Mouse (Mus musculus): ENCODE measurements around the gene Atp6v1fnb. TPM values are rescaled to one million over a fixed set of nuclear protein-coding genes. Genes with fewer than 3 reads are reported as not detected.
A peak's percentile ranks its signal among the peaks of the same experiment; 100 is the strongest.

The Atp6v1fnb gene
- total and polyA plus RNA-seq, 3 experiments, result 0.13 TPM; not detected in 2

DNA sequence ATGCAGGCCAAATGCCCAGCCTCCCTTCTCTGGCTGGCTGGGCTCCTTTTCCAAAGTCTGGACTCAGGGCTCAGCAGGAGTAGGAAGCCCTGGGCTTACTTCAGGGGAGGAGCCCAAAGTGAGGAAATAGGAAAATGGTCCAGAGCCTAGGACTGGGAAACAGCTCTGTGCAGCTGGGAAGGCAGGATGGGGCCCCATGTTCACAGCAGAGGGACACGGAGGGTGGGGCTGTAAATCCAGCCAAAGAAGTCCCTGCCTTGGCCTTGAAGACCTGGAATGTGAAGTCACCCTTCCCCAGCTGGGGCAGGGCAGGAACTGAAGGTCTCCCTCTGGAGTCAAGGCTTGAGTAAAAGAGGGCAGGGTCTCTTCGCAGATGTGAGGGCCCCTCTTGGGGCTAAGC lies 37.8 kb downstream of the Atp6v1fnb start:
- Histone ChIP-seq H3K27me3 (ENCODE audit: control insufficient read depth in 1 of 2, insufficient read depth in 2 of 2, low read length in 2 of 2) (peaks cover 14 to 18% of the 10 kb centered on the region in 2 experiments), H3K79me2 (ENCODE audit: control insufficient read depth, insufficient read depth, low read length, poor library complexity) (no peaks in the 10 kb centered on the region; the same call in 1 of the 2 replicates), H3K9me3 (replicated peaks; ENCODE audit: insufficient read depth, low read length) (no peaks in the 10 kb centered on the region), H3K27ac (ENCODE audit: control insufficient read depth, low read depth, low read length) (no peak overlapping the region), H3K4me1 (ENCODE audit: control insufficient read depth in 1 of 2, insufficient read depth in 2 of 2, low read length in 2 of 2) (peaks cover 5 to 7% of the 10 kb centered on the region in 2 experiments; a peak in 3 of 4 replicates), H3K4me3 (ENCODE audit: control insufficient read depth in 1 of 2, insufficient read depth in 1 of 2, low read depth in 2 of 2, low read length in 2 of 2) (no peak overlapping the region), H3K36me3 (ENCODE audit: control insufficient read depth in 1 of 2, insufficient read depth in 2 of 2, low read length in 2 of 2) (no peaks in the 10 kb centered on the region), H3K9ac (ENCODE audit: control insufficient read depth, low read depth, low read length, poor library complexity, severe bottlenecking) (no peak overlapping the region)
- no peak for DNase-seq (ENCODE audit: low read depth, low spot score)
- TF ChIP-seq ZKSCAN1 (IDR thresholded peaks at IDR 0.05; ENCODE audit: low read depth, low read length) (no peak), SIN3A (IDR thresholded peaks at IDR 0.05; ENCODE audit: low read length) (no peak), GATA1 (IDR thresholded peaks at IDR 0.05; ENCODE audit: low read depth, low read length) (no peak), SMC3 (IDR thresholded peaks at IDR 0.05; ENCODE audit: low read depth, low read length) (no peak), USF2 (IDR thresholded peaks at IDR 0.05; ENCODE audit: borderline replicate concordance in 1 of 2, insufficient read depth in 1 of 2, low read depth in 1 of 2, low read length in 2 of 2) (no peak), BHLHE40 (IDR thresholded peaks at IDR 0.05; ENCODE audit: borderline replicate concordance, low read depth, low read length) (no peak), KAT2A (conservative IDR thresholded peaks at IDR 0.05; ENCODE audit: low read depth, low read length) (no peak), POLR2A (IDR thresholded peaks at IDR 0.05; ENCODE audit: control insufficient read depth in 1 of 2, insufficient read depth in 1 of 2, low read depth in 1 of 2, low read length in 2 of 2, poor library complexity in 1 of 2) (no peak)

DNA sequence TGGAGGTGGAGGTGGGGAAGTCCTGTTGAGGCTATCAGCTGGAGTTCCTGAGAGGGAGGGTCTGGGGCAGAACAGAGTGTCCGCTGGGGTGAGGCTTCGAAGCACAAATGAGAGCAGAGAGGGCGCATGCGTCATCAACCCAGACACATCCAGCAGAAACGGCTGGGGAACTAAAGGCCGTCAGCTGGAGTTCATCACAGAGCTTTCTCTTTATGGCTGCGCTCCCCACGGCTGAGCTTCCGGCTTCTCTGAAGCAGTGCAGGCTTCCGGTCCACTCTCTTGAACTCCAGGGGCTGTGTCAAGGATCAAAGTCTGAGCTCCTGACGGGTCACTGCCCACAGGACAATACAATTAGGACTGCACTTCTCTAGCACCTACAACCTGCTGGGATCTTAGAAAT lies 42.0 kb downstream of the Atp6v1fnb start:
- Histone ChIP-seq H3K4me1 (ENCODE audit: control insufficient read depth in 1 of 2, insufficient read depth in 2 of 2, low read length in 2 of 2) (no peaks in the 10 kb centered on the region), H3K27me3 (ENCODE audit: control insufficient read depth in 1 of 2, insufficient read depth in 2 of 2, low read length in 2 of 2) (peaks cover 3 to 8% of the 10 kb centered on the region in 2 experiments; a peak in 3 of 4 replicates), H3K9ac (ENCODE audit: control insufficient read depth, low read depth, low read length, poor library complexity, severe bottlenecking) (peak overlapping the region; percentile 71), H3K4me3 (ENCODE audit: control insufficient read depth in 1 of 2, insufficient read depth in 1 of 2, low read depth in 2 of 2, low read length in 2 of 2) (peak overlapping the region; percentile 52 to 76), H3K79me2 (ENCODE audit: control insufficient read depth, insufficient read depth, low read length, poor library complexity) (no peaks in the 10 kb centered on the region; the same call in 1 of the 2 replicates), H3K36me3 (ENCODE audit: control insufficient read depth in 1 of 2, insufficient read depth in 2 of 2, low read length in 2 of 2) (no peaks in the 10 kb centered on the region), H3K9me3 (replicated peaks; ENCODE audit: insufficient read depth, low read length) (no peaks in the 10 kb centered on the region), H3K27ac (ENCODE audit: control insufficient read depth, low read depth, low read length) (peak overlapping the region; percentile 33; the same call in 1 of the 2 replicates)
- DNase-seq (ENCODE audit: low read depth, low spot score), result peak; percentile 69
- TF ChIP-seq USF2 (IDR thresholded peaks at IDR 0.05; ENCODE audit: borderline replicate concordance in 1 of 2, insufficient read depth in 1 of 2, low read depth in 1 of 2, low read length in 2 of 2) (no peak), TBP (IDR thresholded peaks at IDR 0.05; ENCODE audit: low read depth, low read length) (0 out of 2 replicates have a peak, but pooled peaks have one; percentile 22), ETS1 (IDR thresholded peaks at IDR 0.05; ENCODE audit: low read depth, low read length) (peak; percentile 41; the same call in 1 of the 2 replicates), NRF1 (IDR thresholded peaks at IDR 0.05; ENCODE audit: insufficient read depth, low read depth, low read length, poor library complexity, severe bottlenecking) (peak; percentile 47; the same call in 1 of the 2 replicates), POLR2A (IDR thresholded peaks at IDR 0.05; ENCODE audit: control insufficient read depth in 1 of 2, insufficient read depth in 1 of 2, low read depth in 1 of 2, low read length in 2 of 2, poor library complexity in 1 of 2) (peak in 1 of 2 experiments; percentile 29; a peak in 1 of 4 replicates)

DNA sequence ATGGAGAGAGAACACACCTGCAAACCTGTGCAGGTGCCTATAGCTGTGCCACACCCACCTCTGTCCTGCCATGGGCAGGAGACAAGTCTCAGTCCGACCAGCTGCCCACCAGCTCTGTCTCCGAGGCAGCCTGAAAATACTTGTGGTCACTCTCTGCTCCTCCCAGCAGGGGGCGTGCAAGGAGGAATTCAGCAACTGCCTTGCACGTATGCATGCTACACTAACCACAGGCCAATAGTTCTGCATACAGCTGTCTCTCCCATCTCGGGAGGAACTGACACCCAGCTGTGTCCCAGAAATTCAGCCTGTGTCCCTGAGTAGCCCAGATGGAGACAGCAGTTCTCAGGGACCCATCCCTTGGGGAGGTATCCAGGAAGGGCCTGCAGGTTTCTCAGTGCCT lies 45.9 kb downstream of the Atp6v1fnb start:
- no peaks in the 10 kb centered on the region for H3K4me1 ChIP-seq (ENCODE audit: control insufficient read depth in 1 of 2, insufficient read depth in 2 of 2, low read length in 2 of 2)
- H3K27ac ChIP-seq (ENCODE audit: control insufficient read depth, low read depth, low read length), result no peak overlapping the region
- H3K36me3 ChIP-seq (ENCODE audit: control insufficient read depth in 1 of 2, insufficient read depth in 2 of 2, low read length in 2 of 2), result no peaks in the 10 kb centered on the region
- peak; percentile 85 for DNase-seq (ENCODE audit: low read depth, low spot score)
- TF ChIP-seq CTCF (IDR thresholded peaks at IDR 0.05 in 2 of 3, conservative IDR thresholded peaks at IDR 0.05 in 1 of 3; ENCODE audit: control insufficient read depth in 1 of 3, insufficient read depth in 1 of 3, low read depth in 2 of 3, low read length in 3 of 3, poor library complexity in 1 of 3, severe bottlenecking in 1 of 3) (peak; percentile 86 to 92 (median 92)), ZC3H11A (IDR thresholded peaks at IDR 0.05; ENCODE audit: low read depth, low read length) (peak; percentile 53), MYC (IDR thresholded peaks at IDR 0.05; ENCODE audit: low read depth, low read length) (no peak), SMC3 (IDR thresholded peaks at IDR 0.05; ENCODE audit: low read depth, low read length) (peak; percentile 90), RAD21 (IDR thresholded peaks at IDR 0.05; ENCODE audit: low read depth, low read length) (peak; percentile 58)
- no peak overlapping the region for H3K9ac ChIP-seq (ENCODE audit: control insufficient read depth, low read depth, low read length, poor library complexity, severe bottlenecking)
- no peaks in the 10 kb centered on the region; the same call in 1 of the 2 replicates for H3K79me2 ChIP-seq (ENCODE audit: control insufficient read depth, insufficient read depth, low read length, poor library complexity)
- no peaks in the 10 kb centered on the region; a peak in 1 of 4 replicates for H3K27me3 ChIP-seq (ENCODE audit: control insufficient read depth in 1 of 2, insufficient read depth in 2 of 2, low read length in 2 of 2)
- no peaks in the 10 kb centered on the region for H3K9me3 ChIP-seq (replicated peaks; ENCODE audit: insufficient read depth, low read length)
- no peak overlapping the region for H3K4me3 ChIP-seq (ENCODE audit: control insufficient read depth in 1 of 2, insufficient read depth in 1 of 2, low read depth in 2 of 2, low read length in 2 of 2)

All from MEL (cell line).